Mouse (Mus musculus): ENCODE data around the gene Zfp42.

Zfp42 gene

GRCm38 (mm10) chr8:43251653-43252052 is 55.1 kb downstream of the Zfp42 start:
- CTCF ChIA-PET, result no interaction called here

GRCm38 (mm10) chr8:43248707-43249106 is 58.1 kb downstream of the Zfp42 start:
- CTCF ChIA-PET, result no interaction called here
